Mouse (Mus musculus): Measurements from ENCODE around the gene Nsfl1c. TPM values are rescaled to one million over a fixed set of nuclear protein-coding genes. Genes with fewer than 3 reads are reported as not detected.
"Not testable (repeated sequence)": the region's sequence is repeated elsewhere in the genome, so short reads cannot be mapped to it uniquely, and the experiment has no call there.

Gene Nsfl1c
- 127 TPM for polyA plus RNA-seq (2012; fragmentation: generic; extraction: Trizol)

- TF ChIP-seq MYOD1 (IDR thresholded peaks at IDR 0.05; ENCODE audit: control insufficient read depth in 1 of 3, insufficient read length in 2 of 3, low read depth in 2 of 3) (peak in 1 of 3 experiments; percentile 31), SRF (IDR thresholded peaks at IDR 0.05; ENCODE audit: control insufficient read depth, insufficient read length, low read depth) (peak; percentile 68), REST (IDR thresholded peaks at IDR 0.05; ENCODE audit: insufficient read depth, insufficient read length) (peak; percentile 43), POLR2AphosphoS2 (IDR thresholded peaks at IDR 0.05; ENCODE audit: insufficient read length, low read depth) (peak; percentile 92), MAX (IDR thresholded peaks at IDR 0.05; ENCODE audit: low read depth) (peak; percentile 64), POLR2A (IDR thresholded peaks at IDR 0.05; ENCODE audit: insufficient read length, low read depth) (peak; percentile 93), MYOG (IDR thresholded peaks at IDR 0.05; ENCODE audit: control insufficient read depth in 1 of 3, insufficient read depth in 1 of 3, insufficient read length in 2 of 3, low read depth in 2 of 3) (peak in 2 of 3 experiments; percentile 38 to 71), TCF12 (IDR thresholded peaks at IDR 0.05; ENCODE audit: insufficient read depth, poor library complexity, severe bottlenecking) (no peak), CEBPB (IDR thresholded peaks at IDR 0.05; ENCODE audit: insufficient read depth, poor library complexity, severe bottlenecking) (no peak), E2F4 (IDR thresholded peaks at IDR 0.05; ENCODE audit: insufficient read depth) (no peak)
- peaks cover 12% of the 10 kb centered on the region for H3K36me3 ChIP-seq (ENCODE audit: control insufficient read depth, insufficient read depth)
- peak within 1 kb of the TSS; percentile 74 for H3K4me2 ChIP-seq (ENCODE audit: low read depth)
- peak within 1 kb of the TSS; percentile 42 for H3K4me3 ChIP-seq
- H3ac ChIP-seq (ENCODE audit: control insufficient read depth, insufficient read length), result peak within 1 kb of the TSS; percentile 48
- no peaks in the 10 kb centered on the region for H3K27me3 ChIP-seq (ENCODE audit: control insufficient read depth, insufficient read depth, insufficient read length)
- peaks cover 30% of the 10 kb centered on the region for H3K79me2 ChIP-seq (ENCODE audit: control insufficient read depth, insufficient read depth)
Measured at GRCm38 (mm10) chr2:151494035-151494803, at the start of gene Nsfl1c. Gene Nsfl1c, plus strand, starts transcription at chr2:151494182.

- H3K4me2 ChIP-seq (ENCODE audit: low read depth); H3K79me2 ChIP-seq (ENCODE audit: control insufficient read depth, insufficient read depth); H3K27me3 ChIP-seq (ENCODE audit: control insufficient read depth, insufficient read depth, insufficient read length); H3K4me3 ChIP-seq; H3ac ChIP-seq (ENCODE audit: control insufficient read depth, insufficient read length); H3K36me3 ChIP-seq (ENCODE audit: control insufficient read depth, insufficient read depth): not testable (repeated sequence)
Measured at GRCm38 (mm10) chr2:151476053-151476452, 17.9 kb upstream of the Nsfl1c start, which contains the start of gene 4921509C19Rik. Gene 4921509C19Rik, minus strand, starts transcription at chr2:151476153.

GRCm38 (mm10) chr2:151486496-151486895 lies 7.5 kb upstream of the Nsfl1c start:
- H3K79me2 ChIP-seq (ENCODE audit: control insufficient read depth, insufficient read depth), result no peaks in the 10 kb centered on the region
- peaks cover 7% of the 10 kb centered on the region for H3K27me3 ChIP-seq (ENCODE audit: control insufficient read depth, insufficient read depth, insufficient read length)
- no peak overlapping the region for H3ac ChIP-seq (ENCODE audit: control insufficient read depth, insufficient read length)
- no peaks in the 10 kb centered on the region for H3K36me3 ChIP-seq (ENCODE audit: control insufficient read depth, insufficient read depth)
- TF ChIP-seq USF1 (IDR thresholded peaks at IDR 0.05; ENCODE audit: low read depth) (no peak), SRF (IDR thresholded peaks at IDR 0.05; ENCODE audit: control insufficient read depth, insufficient read length, low read depth) (no peak), REST (IDR thresholded peaks at IDR 0.05; ENCODE audit: insufficient read depth, insufficient read length) (no peak), TCF12 (IDR thresholded peaks at IDR 0.05; ENCODE audit: insufficient read depth, poor library complexity, severe bottlenecking) (no peak), E2F4 (IDR thresholded peaks at IDR 0.05; ENCODE audit: insufficient read depth) (no peak), MAX (IDR thresholded peaks at IDR 0.05; ENCODE audit: low read depth) (no peak), POLR2A (IDR thresholded peaks at IDR 0.05; ENCODE audit: insufficient read length, low read depth) (no peak), TCF3 (IDR thresholded peaks at IDR 0.05; ENCODE audit: insufficient read length, low read depth) (no peak), MYOD1 (IDR thresholded peaks at IDR 0.05; ENCODE audit: control insufficient read depth in 1 of 3, insufficient read length in 2 of 3, low read depth in 2 of 3) (no peak), MYOG (IDR thresholded peaks at IDR 0.05; ENCODE audit: control insufficient read depth in 1 of 3, insufficient read depth in 1 of 3, insufficient read length in 2 of 3, low read depth in 2 of 3) (no peak), CEBPB (IDR thresholded peaks at IDR 0.05; ENCODE audit: insufficient read depth, poor library complexity, severe bottlenecking) (no peak), POLR2AphosphoS2 (IDR thresholded peaks at IDR 0.05; ENCODE audit: insufficient read length, low read depth) (no peak)
- no peak overlapping the region for H3K4me2 ChIP-seq (ENCODE audit: low read depth)
- H3K4me3 ChIP-seq, result no peak overlapping the region

- Histone ChIP-seq H3K79me2 (ENCODE audit: control insufficient read depth, insufficient read depth) (peaks cover 31% of the 10 kb centered on the region), H3K4me2 (ENCODE audit: low read depth) (no peak overlapping the region), H3K4me3 (no peak overlapping the region), H3K27me3 (ENCODE audit: control insufficient read depth, insufficient read depth, insufficient read length) (no peaks in the 10 kb centered on the region), H3ac (ENCODE audit: control insufficient read depth, insufficient read length) (no peak overlapping the region), H3K36me3 (ENCODE audit: control insufficient read depth, insufficient read depth) (peaks cover 39% of the 10 kb centered on the region)
- no peak for TF ChIP-seq TCF12 (IDR thresholded peaks at IDR 0.05; ENCODE audit: insufficient read depth, poor library complexity, severe bottlenecking)
- TF ChIP-seq TCF3 (IDR thresholded peaks at IDR 0.05; ENCODE audit: insufficient read length, low read depth), result no peak
- no peak for TF ChIP-seq USF1 (IDR thresholded peaks at IDR 0.05; ENCODE audit: low read depth)
- no peak for TF ChIP-seq POLR2A (IDR thresholded peaks at IDR 0.05; ENCODE audit: insufficient read length, low read depth)
- no peak for TF ChIP-seq POLR2AphosphoS2 (IDR thresholded peaks at IDR 0.05; ENCODE audit: insufficient read length, low read depth)
- no peak for TF ChIP-seq E2F4 (IDR thresholded peaks at IDR 0.05; ENCODE audit: insufficient read depth)
- no peak for TF ChIP-seq MYOG (IDR thresholded peaks at IDR 0.05; ENCODE audit: control insufficient read depth in 1 of 3, insufficient read depth in 1 of 3, insufficient read length in 2 of 3, low read depth in 2 of 3)
- TF ChIP-seq MYOD1 (IDR thresholded peaks at IDR 0.05; ENCODE audit: control insufficient read depth in 1 of 3, insufficient read length in 2 of 3, low read depth in 2 of 3), result no peak
- no peak for TF ChIP-seq SRF (IDR thresholded peaks at IDR 0.05; ENCODE audit: control insufficient read depth, insufficient read length, low read depth)
- no peak for TF ChIP-seq REST (IDR thresholded peaks at IDR 0.05; ENCODE audit: insufficient read depth, insufficient read length)
- TF ChIP-seq CEBPB (IDR thresholded peaks at IDR 0.05; ENCODE audit: insufficient read depth, poor library complexity, severe bottlenecking), result no peak
- TF ChIP-seq MAX (IDR thresholded peaks at IDR 0.05; ENCODE audit: low read depth), result no peak
Measured at GRCm38 (mm10) chr2:151498358-151498757, 4.4 kb downstream of the Nsfl1c start.

Data from myocyte (in vitro differentiated cells).